Mouse (Mus musculus) frontal cortex, postnatal 14 days (tissue): Measurements from ENCODE around the gene Spata31d1c.

Experiments
- DNase-seq, 2 experiments: peaks; one replicate each; pipeline ENCODE4 v3.0.0; 2022; ENCODE audit warnings: low spot score in 2 of 2

Gene Spata31d1c

GRCm38 (mm10) chr13:65032758-65033157 lies at the start of gene Spata31d1c:
Gene Spata31d1c (plus strand): TSS chr13:65033058.
- no peak for DNase-seq

- no peak for DNase-seq
These were observed 44.0 kb upstream of the Spata31d1c start for GRCm38 (mm10) chr13:64988828-64989227.

GRCm38 (mm10) chr13:65005414-65005813 lies 27.4 kb upstream of the Spata31d1c start:
- no peak for DNase-seq

GRCm38 (mm10) chr13:65006760-65007159 lies 26.1 kb upstream of the Spata31d1c start:
- no peak for DNase-seq

GRCm38 (mm10) chr13:65007971-65008370 lies 24.9 kb upstream of the Spata31d1c start:
- DNase-seq: no peak

GRCm38 (mm10) chr13:65011052-65011738 lies 21.7 kb upstream of the Spata31d1c start:
- DNase-seq: no peak

- no peak for DNase-seq
These were observed 2.2 kb downstream of the Spata31d1c start for GRCm38 (mm10) chr13:65035057-65035456.

- no peak for DNase-seq
These were observed 19.8 kb downstream of the Spata31d1c start, which contains the start of gene Prss47 for GRCm38 (mm10) chr13:65052660-65053059. Gene Prss47 (minus strand): TSS chr13:65052760.

GRCm38 (mm10) chr13:65069969-65070368 lies 37.1 kb downstream of the Spata31d1c start:
- no peak for DNase-seq
